Mouse (Mus musculus) lung, postnatal 0 days (tissue): ENCODE results near the gene Slc4a11. TPM values are rescaled to one million over a fixed set of nuclear protein-coding genes. Genes with fewer than 3 reads are reported as not detected.

ENCODE experiments used
- ATAC-seq: fragments of 200-750 bp; cut with Nextera tagmentation; 2 replicates; pipeline ENCODE4 v1.8.0; 2017; ENCODE audit warnings: moderate library complexity
- DNase-seq: peaks from one replicate; pipeline ENCODE4 v3.0.0-alpha.2; 2016; ENCODE audit warnings: low spot score
- H3K27ac ChIP-seq: fragments of 300-500 bp; sonication (generic); 2 replicates; pipeline ENCODE4 v1.5.1; 2014; ENCODE audit warnings: antibody characterized with exemption, mild to moderate bottlenecking, low read length, mixed read lengths
- H3K27me3 ChIP-seq: fragments of 300-500 bp; sonication (generic); replicated peaks from 2 replicates; pipeline ENCODE4 v1.6.1; 2014; ENCODE audit warnings: low read length, mixed read lengths; ENCODE audit not compliant: insufficient read depth
- H3K36me3 ChIP-seq: fragments of 300-500 bp; sonication (generic); 2 replicates; pipeline ENCODE4 v1.6.1; 2014; ENCODE audit warnings: low read length, mixed read lengths; ENCODE audit not compliant: insufficient read depth
- H3K4me1 ChIP-seq: fragments of 300-500 bp; sonication (generic); 2 replicates; pipeline ENCODE4 v1.6.1; 2014; ENCODE audit warnings: antibody characterized with exemption, low read depth, low read length, mixed read lengths; ENCODE audit not compliant: insufficient read depth
- H3K4me2 ChIP-seq: fragments of 300-500 bp; sonication (generic); replicated peaks from 2 replicates; pipeline ENCODE4 v1.6.1; 2014; ENCODE audit warnings: low read depth, mild to moderate bottlenecking, low read length, moderate library complexity, mixed read lengths
- H3K4me3 ChIP-seq: fragments of 300-500 bp; sonication (generic); 2 replicates; pipeline ENCODE4 v1.5.1; 2014; ENCODE audit warnings: low read depth, low read length
- H3K9ac ChIP-seq: fragments of 300-500 bp; sonication (generic); replicated peaks from 2 replicates; pipeline ENCODE4 v1.6.1; 2014; ENCODE audit warnings: low read depth, mild to moderate bottlenecking
- H3K9me3 ChIP-seq: fragments of 300-500 bp; sonication (generic); 2 replicates; pipeline ENCODE4 v1.6.1; 2016; ENCODE audit warnings: low read length, mixed read lengths
- CTCF ChIP-seq: IDR thresholded peaks from 2 replicates; pipeline ENCODE4 v1.5.1; 2016; ENCODE audit warnings: antibody characterized with exemption, mild to moderate bottlenecking
- EP300 ChIP-seq: IDR thresholded peaks from 2 replicates; pipeline ENCODE4 v1.6.1; 2016; ENCODE audit warnings: antibody characterized with exemption, mild to moderate bottlenecking, control low read depth
- WGBS: fragments of 180-500 bp; shearing (Covaris S2); extraction: QIAGEN DNeasy Blood & Tissue Kit; methylation state at CpG from one replicate; pipeline ENCODE4 v1.1.7; 2014; 5-methylcytosine and 5-hydroxymethylcytosine counted together
- polyA plus RNA-seq: library from polyadenylated mRNA; unstranded; fragments of >200 nt; fragmentation: Nextera tagmentation; extraction: Ambion mirVana; gene quantifications from 2 replicates; pipeline ENCODE4 v1.2.1, GENCODE M21; 2015

Gene Slc4a11
- polyA plus RNA-seq, 1 experiment from 2014 or later = 0.37 TPM

- H3K4me3 ChIP-seq = no peak overlapping the region
- no peak overlapping the region for H3K27ac ChIP-seq
- no peaks in the 10 kb centered on the region for H3K27me3 ChIP-seq
- H3K9ac ChIP-seq = no peak overlapping the region
- no peaks in the 10 kb centered on the region for H3K9me3 ChIP-seq
- DNase-seq (peak; percentile 33), ATAC-seq (peak; percentile 57)
- H3K4me1 ChIP-seq = no peaks in the 10 kb centered on the region
- peaks cover 38% of the 10 kb centered on the region for H3K36me3 ChIP-seq
- no peak overlapping the region for H3K4me2 ChIP-seq
- TF ChIP-seq CTCF = no peak
- TF ChIP-seq EP300 = no peak
- WGBS = 86% methylated on average over 9 of the region's 9 CpGs
Measured at GRCm38 (mm10) chr2:130730746-130731145, 33.4 kb upstream of the Slc4a11 start.

GRCm38 (mm10) chr2:130728906-130729585, 31.7 kb upstream of the Slc4a11 start:
- DNase-seq = no peak
- no peaks in the 10 kb centered on the region for H3K4me1 ChIP-seq
- no peak overlapping the region for H3K27ac ChIP-seq
- WGBS = 88% methylated on average over 2 of the region's 2 CpGs
- TF ChIP-seq CTCF (no peak), EP300 (no peak)
- no peaks in the 10 kb centered on the region for H3K27me3 ChIP-seq
- H3K9me3 ChIP-seq = no peaks in the 10 kb centered on the region
- H3K9ac ChIP-seq = no peak overlapping the region
- H3K36me3 ChIP-seq = peaks cover 43% of the 10 kb centered on the region
- no peak overlapping the region for H3K4me3 ChIP-seq
- no peak overlapping the region for H3K4me2 ChIP-seq
- no peak for ATAC-seq

- no peak overlapping the region for H3K4me2 ChIP-seq
- DNase-seq (no peak), ATAC-seq (no peak)
- no peak overlapping the region for H3K27ac ChIP-seq
- TF ChIP-seq CTCF = no peak
- no peak for TF ChIP-seq EP300
- no peak overlapping the region for H3K4me3 ChIP-seq
- H3K9me3 ChIP-seq = no peaks in the 10 kb centered on the region
- H3K36me3 ChIP-seq = peaks cover 43% of the 10 kb centered on the region
- H3K9ac ChIP-seq = no peak overlapping the region
- no peaks in the 10 kb centered on the region for H3K27me3 ChIP-seq
- H3K4me1 ChIP-seq = no peaks in the 10 kb centered on the region
- 92% methylated on average over 1 of the region's 1 CpGs for WGBS
Measured at GRCm38 (mm10) chr2:130727752-130728151, 30.4 kb upstream of the Slc4a11 start.

GRCm38 (mm10) chr2:130724369-130724768, 27.1 kb upstream of the Slc4a11 start:
- no peaks in the 10 kb centered on the region for H3K9me3 ChIP-seq
- ATAC-seq (no peak), DNase-seq (no peak)
- peaks cover 35% of the 10 kb centered on the region for H3K36me3 ChIP-seq
- TF ChIP-seq EP300 = no peak
- no peak for TF ChIP-seq CTCF
- 80% methylated on average over 4 of the region's 4 CpGs for WGBS
- no peak overlapping the region for H3K4me2 ChIP-seq
- H3K4me3 ChIP-seq = no peak overlapping the region
- H3K27ac ChIP-seq = no peak overlapping the region
- no peaks in the 10 kb centered on the region for H3K27me3 ChIP-seq
- no peaks in the 10 kb centered on the region for H3K4me1 ChIP-seq
- no peak overlapping the region for H3K9ac ChIP-seq

GRCm38 (mm10) chr2:130717951-130718350, 20.6 kb upstream of the Slc4a11 start:
- ATAC-seq = no peak
- WGBS = 63% methylated on average over 6 of the region's 6 CpGs

GRCm38 (mm10) chr2:130707057-130707456, 9.7 kb upstream of the Slc4a11 start:
- no peak for DNase-seq
- Histone ChIP-seq H3K4me1 (no peaks in the 10 kb centered on the region), H3K4me2 (no peak overlapping the region), H3K27ac (no peak overlapping the region), H3K27me3 (no peaks in the 10 kb centered on the region), H3K4me3 (no peak overlapping the region), H3K36me3 (peaks cover 11% of the 10 kb centered on the region; the same call in 1 of the 2 replicates), H3K9me3 (no peaks in the 10 kb centered on the region), H3K9ac (no peak overlapping the region)
- no peak for TF ChIP-seq CTCF
- no peak for TF ChIP-seq EP300
- ATAC-seq = no peak
- WGBS = 54% methylated on average over 10 of the region's 10 CpGs

More at GRCm38 (mm10) chr2:130717951-130718350, 20.6 kb upstream of the Slc4a11 start:
- no peak for DNase-seq
- Histone ChIP-seq H3K9me3 (no peaks in the 10 kb centered on the region), H3K4me1 (no peaks in the 10 kb centered on the region), H3K4me3 (no peak overlapping the region), H3K27ac (no peak overlapping the region), H3K27me3 (no peaks in the 10 kb centered on the region), H3K4me2 (no peak overlapping the region), H3K9ac (no peak overlapping the region), H3K36me3 (peaks cover 30% of the 10 kb centered on the region)
- TF ChIP-seq CTCF (no peak), EP300 (no peak)
